Mouse (Mus musculus) erythroblast, embryonic 14.5 days (primary cell): ENCODE results near the gene Rap2a.

Source experiments
- GATA1 ChIP-seq: IDR thresholded peaks from 2 replicates; pipeline ENCODE4 v1.6.1; 2012; ENCODE audit warnings: low read length, inconsistent platforms, mixed read lengths
- TAL1 ChIP-seq: IDR thresholded peaks from 3 replicates; pipeline ENCODE4 v1.6.1; 2012; ENCODE audit warnings: low read length, inconsistent platforms, mixed read lengths

DNA sequence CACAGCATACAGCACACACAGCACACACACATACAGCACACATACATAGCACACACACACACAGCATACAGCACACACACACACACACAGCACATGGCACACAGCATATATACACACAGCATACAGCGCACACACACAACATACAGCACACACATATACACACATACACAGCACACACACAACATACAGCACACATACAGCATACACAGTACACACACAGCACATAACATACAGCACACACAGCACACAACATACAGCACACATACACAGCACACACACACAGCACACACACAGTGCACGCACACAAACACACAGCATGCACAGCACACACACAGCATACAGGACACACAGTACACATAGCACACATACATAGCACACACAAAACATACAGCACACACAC, 60.9 kb downstream of the Rap2a start:
- TF ChIP-seq GATA1 = no peak
- no peak for TF ChIP-seq TAL1
